Mouse (Mus musculus): ENCODE measurements at regions not wholly inside any gene's neighbourhood (a gene's known extent, or its start where the extent isn't known, plus 50 kb on each side); places are given as distances from the start of the nearest gene placed in this dataset.

- TF ChIP-seq POLR2A (IDR thresholded peaks at IDR 0.05; ENCODE audit: extremely low read depth, insufficient read depth, low read length) (no peak), CTCF (IDR thresholded peaks at IDR 0.05; ENCODE audit: low read depth, low read length) (no peak)
These were observed 371.3 kb upstream of the Maf start for GRCm38 (mm10) chr8:116078849-116079407.

All from liver, adult 2 months (tissue).